Mouse (Mus musculus): ENCODE measurements around the gene Gm21885.
A peak's percentile ranks its signal among the peaks of the same experiment; 100 is the strongest.
"Not testable (repeated sequence)": the region's sequence is repeated elsewhere in the genome, so short reads cannot be mapped to it uniquely, and the experiment has no call there.

Gene Gm21885

GRCm38 (mm10) chr11:94281199-94282181, at the start of gene Gm21885:
Gene Gm21885 (plus strand): TSS chr11:94281873.
- peak; percentile 94 for DNase-seq

- peak; percentile 98 for DNase-seq
Measured at GRCm38 (mm10) chr11:94233405-94233804, 48.3 kb upstream of the Gm21885 start.

GRCm38 (mm10) chr11:94234380-94234779, 47.3 kb upstream of the Gm21885 start:
- peak; percentile 88 for DNase-seq

- peak; percentile 86 for DNase-seq
Measured at GRCm38 (mm10) chr11:94234857-94235256, 46.8 kb upstream of the Gm21885 start.

- peak; percentile 97 for DNase-seq
Measured at GRCm38 (mm10) chr11:94236074-94236473, 45.6 kb upstream of the Gm21885 start.

- DNase-seq: peak; percentile 89
Measured at GRCm38 (mm10) chr11:94238786-94239185, 42.9 kb upstream of the Gm21885 start.

- no peak for DNase-seq
Measured at GRCm38 (mm10) chr11:94239706-94240105, 42.0 kb upstream of the Gm21885 start.

GRCm38 (mm10) chr11:94242760-94243421, 38.8 kb upstream of the Gm21885 start:
- DNase-seq: peak; percentile 88

GRCm38 (mm10) chr11:94243422-94244180, 38.1 kb upstream of the Gm21885 start:
- no peak for DNase-seq

- no peak for DNase-seq
Measured at GRCm38 (mm10) chr11:94244385-94244784, 37.3 kb upstream of the Gm21885 start.

GRCm38 (mm10) chr11:94245955-94246788, 35.5 kb upstream of the Gm21885 start, which contains the start of gene Wfikkn2:
Gene Wfikkn2 (minus strand): TSS chr11:94246005.
- DNase-seq: no peak

- DNase-seq: no peak
Measured at GRCm38 (mm10) chr11:94246789-94247061, 34.9 kb upstream of the Gm21885 start.

- DNase-seq: no peak
Measured at GRCm38 (mm10) chr11:94253156-94253555, 28.5 kb upstream of the Gm21885 start.

GRCm38 (mm10) chr11:94253691-94254090, 28.0 kb upstream of the Gm21885 start:
- no peak for DNase-seq

- no peak for DNase-seq
Measured at GRCm38 (mm10) chr11:94255733-94256132, 25.9 kb upstream of the Gm21885 start.

GRCm38 (mm10) chr11:94257987-94258386, 23.7 kb upstream of the Gm21885 start:
- no peak for DNase-seq

- DNase-seq: no peak
Measured at GRCm38 (mm10) chr11:94259814-94260213, 21.9 kb upstream of the Gm21885 start.

GRCm38 (mm10) chr11:94261585-94262370, 19.9 kb upstream of the Gm21885 start:
- no peak for DNase-seq

GRCm38 (mm10) chr11:94265134-94265785, 16.4 kb upstream of the Gm21885 start:
- DNase-seq: peak; percentile 95

GRCm38 (mm10) chr11:94266155-94266554, 15.5 kb upstream of the Gm21885 start:
- not testable (repeated sequence) for DNase-seq

GRCm38 (mm10) chr11:94268761-94269160, 12.9 kb upstream of the Gm21885 start:
- DNase-seq: peak; percentile 82
